Mouse (Mus musculus) intestine, postnatal 0 days (tissue): ENCODE data around the gene B4gat1. TPM values are rescaled to one million over a fixed set of nuclear protein-coding genes. Genes with fewer than 3 reads are reported as not detected.

ENCODE experiments used
- ATAC-seq: fragments of 200-750 bp; cut with Nextera tagmentation; 2 replicates; pipeline ENCODE4 v1.8.0; 2017; ENCODE audit warnings: mild to moderate bottlenecking, moderate TSS enrichment, moderate library complexity
- H3K27ac ChIP-seq: fragments of 300-500 bp; sonication (generic); 2 replicates; pipeline ENCODE4 v1.5.1; 2014; ENCODE audit warnings: mild to moderate bottlenecking, low read depth, low read length, moderate library complexity
- H3K27me3 ChIP-seq: fragments of 300-500 bp; sonication (generic); replicated peaks from 2 replicates; pipeline ENCODE4 v1.6.1; 2014; ENCODE audit warnings: low read length, mixed read lengths; ENCODE audit not compliant: control insufficient read depth, insufficient read depth
- H3K36me3 ChIP-seq: fragments of 300-500 bp; sonication (generic); 2 replicates; pipeline ENCODE4 v1.6.1; 2014; ENCODE audit warnings: mild to moderate bottlenecking, moderate library complexity; ENCODE audit not compliant: control insufficient read depth, insufficient read depth
- H3K4me1 ChIP-seq: fragments of 300-500 bp; sonication (generic); replicated peaks from 2 replicates; pipeline ENCODE4 v1.6.1; 2014; ENCODE audit warnings: antibody characterized with exemption, low read length, mixed read lengths; ENCODE audit not compliant: control insufficient read depth, insufficient read depth
- H3K4me2 ChIP-seq: fragments of 300-500 bp; sonication (generic); replicated peaks from 2 replicates; pipeline ENCODE4 v1.6.1; 2014; ENCODE audit warnings: low read depth, mild to moderate bottlenecking, moderate library complexity
- H3K4me3 ChIP-seq: fragments of 300-500 bp; sonication (generic); 2 replicates; pipeline ENCODE4 v1.5.1; 2014; ENCODE audit warnings: low read depth, low read length
- H3K9ac ChIP-seq: fragments of 300-500 bp; sonication (generic); 2 replicates; pipeline ENCODE4 v1.6.1; 2014; ENCODE audit warnings: mild to moderate bottlenecking, low read depth, low read length
- H3K9me3 ChIP-seq: fragments of 300-500 bp; sonication (generic); 2 replicates; pipeline ENCODE4 v1.6.1; 2016; ENCODE audit warnings: mixed run types; ENCODE audit not compliant: control insufficient read depth
- CTCF ChIP-seq: sonication (generic); IDR thresholded peaks from 2 replicates; pipeline ENCODE4 v1.5.1; 2016; ENCODE audit warnings: low read depth, mild to moderate bottlenecking, control low read depth, antibody characterized with exemption, moderate library complexity
- WGBS: fragments of 180-500 bp; shearing (Covaris S2); extraction: QIAGEN DNeasy Blood & Tissue Kit; methylation state at CpG from one replicate; pipeline ENCODE4 v1.1.7; 2014; 5-methylcytosine and 5-hydroxymethylcytosine counted together
- polyA plus RNA-seq: library from polyadenylated mRNA; unstranded; fragments of >200 nt; fragmentation: Nextera tagmentation; extraction: Ambion mirVana; gene quantifications from 2 replicates; pipeline ENCODE4 v1.2.1, GENCODE M21; 2015

The B4gat1 gene
- polyA plus RNA-seq, 1 experiment from 2014 or later: 17.9 TPM

DNA sequence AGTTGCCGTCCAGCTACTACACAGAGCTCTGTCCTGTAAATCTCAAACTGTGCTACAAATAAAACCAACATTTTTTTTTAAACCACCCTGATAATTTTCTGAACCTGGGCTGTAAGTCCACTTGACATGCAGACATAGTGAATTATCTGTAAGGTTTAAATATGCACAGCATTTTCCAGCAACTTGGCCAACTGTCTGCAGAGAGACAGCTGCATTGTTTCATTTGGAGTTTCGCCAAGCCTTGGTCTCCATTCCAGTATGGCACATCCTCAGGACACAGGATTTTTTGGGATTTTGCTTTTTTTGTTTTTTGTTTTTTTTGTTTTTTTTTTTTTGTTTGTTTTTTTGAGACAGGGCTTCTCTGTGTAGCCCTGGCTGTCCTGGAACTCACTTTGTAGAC, 17.2 kb upstream of the B4gat1 start:
- no peak for ATAC-seq
- 74% methylated on average over 2 of the region's 2 CpGs for WGBS

GRCm38 (mm10) chr19:5023621-5024479, 14.8 kb upstream of the B4gat1 start, which contains the start of gene Slc29a2:
TSS of gene Slc29a2 (plus strand) at chr19:5023860.
- WGBS: under 1% methylated on average over 61 of the region's 62 CpGs
- Histone ChIP-seq H3K36me3 (no peaks in the 10 kb centered on the region), H3K4me3 (peak within 1 kb of the TSS; percentile 65), H3K9ac (peak within 1 kb of the TSS; percentile 67), H3K4me2 (peak within 1 kb of the TSS; percentile 88), H3K9me3 (no peaks in the 10 kb centered on the region), H3K27me3 (no peaks in the 10 kb centered on the region), H3K27ac (peak within 1 kb of the TSS; percentile 68; the same call in 1 of the 2 replicates), H3K4me1 (no peaks in the 10 kb centered on the region)
- TF ChIP-seq CTCF: peak; percentile 12; the same call in 1 of the 2 replicates
- peak; percentile 94 for ATAC-seq

More for the DNA sequence above, 17.2 kb upstream of the B4gat1 start:
- no peaks in the 10 kb centered on the region for H3K9me3 ChIP-seq
- no peak overlapping the region for H3K4me2 ChIP-seq
- no peak for TF ChIP-seq CTCF
- no peaks in the 10 kb centered on the region for H3K4me1 ChIP-seq
- H3K4me3 ChIP-seq: no peak overlapping the region
- no peaks in the 10 kb centered on the region for H3K36me3 ChIP-seq
- H3K9ac ChIP-seq: no peak overlapping the region
- H3K27ac ChIP-seq: no peak overlapping the region
- H3K27me3 ChIP-seq: no peaks in the 10 kb centered on the region

GRCm38 (mm10) chr19:5026111-5026510, 12.5 kb upstream of the B4gat1 start:
- H3K27ac ChIP-seq: no peak overlapping the region
- no peak for ATAC-seq
- peaks cover 7% of the 10 kb centered on the region; the same call in 1 of the 2 replicates for H3K36me3 ChIP-seq
- H3K27me3 ChIP-seq: no peaks in the 10 kb centered on the region
- H3K4me2 ChIP-seq: no peak overlapping the region
- WGBS: 88% methylated on average over 8 of the region's 8 CpGs
- H3K4me3 ChIP-seq: no peak overlapping the region
- H3K9me3 ChIP-seq: no peaks in the 10 kb centered on the region
- TF ChIP-seq CTCF: no peak
- no peak overlapping the region for H3K9ac ChIP-seq
- H3K4me1 ChIP-seq: no peaks in the 10 kb centered on the region

- Histone ChIP-seq H3K4me2 (no peak overlapping the region), H3K27me3 (no peaks in the 10 kb centered on the region), H3K9ac (no peak overlapping the region), H3K4me1 (no peaks in the 10 kb centered on the region), H3K27ac (no peak overlapping the region), H3K4me3 (no peak overlapping the region), H3K9me3 (no peaks in the 10 kb centered on the region), H3K36me3 (peaks cover 7% of the 10 kb centered on the region; the same call in 1 of the 2 replicates)
- no peak for TF ChIP-seq CTCF
- ATAC-seq: no peak
- 76% methylated on average over 3 of the region's 3 CpGs for WGBS
These were observed 5.9 kb upstream of the B4gat1 start for GRCm38 (mm10) chr19:5032686-5033085.

GRCm38 (mm10) chr19:5036577-5036976, 2.0 kb upstream of the B4gat1 start:
- H3K9me3 ChIP-seq: no peaks in the 10 kb centered on the region
- TF ChIP-seq CTCF: no peak
- H3K27ac ChIP-seq: no peak overlapping the region
- H3K4me1 ChIP-seq: peaks cover 5% of the 10 kb centered on the region; the same call in 1 of the 2 replicates
- no peak overlapping the region for H3K9ac ChIP-seq
- no peak overlapping the region for H3K4me2 ChIP-seq
- H3K27me3 ChIP-seq: no peaks in the 10 kb centered on the region
- no peaks in the 10 kb centered on the region for H3K36me3 ChIP-seq
- WGBS: 84% methylated on average over 4 of the region's 4 CpGs
- H3K4me3 ChIP-seq: no peak overlapping the region
- ATAC-seq: no peak
